Mouse (Mus musculus): ENCODE data around the gene Zbtb37.

DNA sequence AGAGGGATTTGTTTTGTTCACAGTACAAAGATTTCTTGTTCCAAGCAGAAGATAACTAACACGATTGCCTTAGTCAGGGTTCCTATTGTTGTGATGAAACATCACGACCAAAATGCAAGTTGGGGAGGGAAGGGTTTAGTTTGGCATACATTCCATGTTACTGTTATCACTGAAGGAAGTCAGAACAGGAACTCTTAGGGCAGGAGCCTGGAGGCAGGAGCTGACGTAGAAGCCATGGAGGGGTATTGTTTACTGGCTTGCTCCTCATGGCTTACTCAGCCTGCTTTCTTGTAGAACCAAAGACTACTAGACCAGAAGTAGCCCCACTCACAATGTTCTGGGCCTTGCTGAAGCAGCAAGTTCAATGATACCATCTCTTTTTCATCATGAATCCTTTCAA, 12.3 kb upstream of the Zbtb37 start:
- TF ChIP-seq POLR2A (IDR thresholded peaks at IDR 0.05; ENCODE audit: control insufficient read depth, extremely low read depth, insufficient read depth, low read length, poor library complexity) (no peak), CTCF (IDR thresholded peaks at IDR 0.05; ENCODE audit: borderline replicate concordance, control insufficient read depth, extremely low read depth, insufficient read depth, low read length, poor library complexity) (no peak)
